Mouse (Mus musculus) adrenal gland, postnatal 4 days (tissue): ENCODE results near the gene Stx7. TPM values are rescaled to one million over a fixed set of nuclear protein-coding genes. Genes with fewer than 3 reads are reported as not detected.

Source experiments
- DNase-seq, 2 experiments: peaks; one replicate each; pipeline ENCODE4 v3.0.0; 2021 to 2022; ENCODE audit warnings: low spot score in 2 of 2, mixed read lengths in 2 of 2
- total RNA-seq, 2 experiments: library from RNA; stranded (reverse); gene quantifications; 2 replicates each; pipeline ENCODE4 v1.2.3; 2021

The Stx7 gene
- total RNA-seq, 2 experiments from 2014 or later = 98.9 to 110 TPM

GRCm38 (mm10) chr10:24235426-24236283 is 86.6 kb downstream of the Stx7 start:
- no peak for DNase-seq

Other genes starting within 250 kb of the Stx7 start
- not detected for gene Taar1, start 228.9 kb upstream of the Stx7 start, total RNA-seq
- gene Taar2, start 210.7 kb upstream of the Stx7 start, total RNA-seq = not detected
- gene Taar3, start 199.7 kb upstream of the Stx7 start, total RNA-seq = not detected
- not detected for gene Taar4, start 188.8 kb upstream of the Stx7 start, total RNA-seq
- not detected for gene Taar5, start 178.6 kb upstream of the Stx7 start, total RNA-seq
- not detected for gene Taar6, start 163.7 kb upstream of the Stx7 start, total RNA-seq
- gene Taar7a, start 155.8 kb upstream of the Stx7 start, total RNA-seq = not detected
- gene Taar7b, start 149.4 kb upstream of the Stx7 start, total RNA-seq = not detected
- gene Taar7d, start 122.1 kb upstream of the Stx7 start, total RNA-seq = not detected
- not detected for gene Taar7e, start 111.7 kb upstream of the Stx7 start, total RNA-seq
- gene Taar7f, start 99.8 kb upstream of the Stx7 start, total RNA-seq = not detected
- gene Taar8a, start 72.8 kb upstream of the Stx7 start, total RNA-seq = under 1 TPM in 1 of 2 experiments, not detected in 1; 0.51 TPM
- not detected for gene Taar8b, start 57.0 kb upstream of the Stx7 start, total RNA-seq
- gene Taar8c, start 47.4 kb upstream of the Stx7 start, total RNA-seq = not detected
- gene Taar9, start 39.8 kb upstream of the Stx7 start, total RNA-seq = not detected
- 1 to 10 TPM; 2.5 TPM for gene Moxd1, start 74.2 kb downstream of the Stx7 start, total RNA-seq